Mouse (Mus musculus) CH12.LX (cell line): ENCODE measurements around the gene Acss2. TPM values are rescaled to one million over a fixed set of nuclear protein-coding genes. Genes with fewer than 3 reads are reported as not detected.

Experiments used
- DNase-seq: peaks from one replicate; pipeline ENCODE4 v3.0.0-alpha.2; 2013; ENCODE audit errors: extremely low read depth
- H3K27ac ChIP-seq: 2 replicates; pipeline ENCODE4 v1.5.1; 2012; ENCODE audit warnings: low read depth, mild to moderate bottlenecking, control low read depth, moderate library complexity; ENCODE audit not compliant: insufficient read depth
- H3K27me3 ChIP-seq: replicated peaks from 2 replicates; pipeline ENCODE3; 2012; ENCODE audit warnings: inconsistent platforms
- H3K36me3 ChIP-seq, 2 experiments: replicated peaks in 1 of 2; 2 replicates each; pipeline versions ENCODE3 to v1.6.1; 2012; ENCODE audit warnings: inconsistent platforms in 1 of 2, low read length in 1 of 2, mild to moderate bottlenecking in 1 of 2, mixed read lengths in 1 of 2, moderate library complexity in 1 of 2; ENCODE audit not compliant: control insufficient read depth in 1 of 2, insufficient read depth in 1 of 2
- H3K4me1 ChIP-seq, 2 experiments: 2 replicates each; pipeline ENCODE4 v1.6.1; 2012; ENCODE audit warnings: inconsistent platforms in 1 of 2, moderate library complexity in 1 of 2; ENCODE audit not compliant: insufficient read depth in 2 of 2, control insufficient read depth in 1 of 2
- H3K4me2 ChIP-seq: 2 replicates; pipeline ENCODE4 v1.6.1; 2012; ENCODE audit warnings: low read depth, mild to moderate bottlenecking, control low read depth; ENCODE audit not compliant: poor library complexity, insufficient read depth, severe bottlenecking
- H3K4me3 ChIP-seq, 3 experiments: fragments of 150-350 bp in 1 of 3; sonication (generic) in 1 of 3; replicated peaks in 1 of 3; 2 replicates each; pipeline versions ENCODE3 to v1.5.1; 2011 to 2012; ENCODE audit warnings: low read depth in 2 of 3, low read length in 2 of 3, mild to moderate bottlenecking in 2 of 3, moderate library complexity in 2 of 3, control low read depth in 1 of 3, improper control_type of control experiment in 1 of 3, inconsistent platforms in 1 of 3, mixed read lengths in 1 of 3; ENCODE audit not compliant: poor library complexity in 1 of 3
- H3K79me2 ChIP-seq: replicated peaks from 2 replicates; pipeline ENCODE4 v1.6.1; 2012; ENCODE audit warnings: mild to moderate bottlenecking, moderate library complexity; ENCODE audit not compliant: control insufficient read depth, poor library complexity, insufficient read depth, severe bottlenecking; ENCODE audit errors: extremely low read depth
- H3K9ac ChIP-seq: 2 replicates; pipeline ENCODE4 v1.6.1; 2012; ENCODE audit warnings: low read depth, mild to moderate bottlenecking, control low read depth, moderate library complexity; ENCODE audit not compliant: insufficient read depth
- H3K9me3 ChIP-seq: replicated peaks from 2 replicates; pipeline ENCODE3; 2012; ENCODE audit warnings: low read length, inconsistent platforms, mixed read lengths
- BHLHE40 ChIP-seq: IDR thresholded peaks from 2 replicates; pipeline ENCODE4 v1.6.1; 2011; ENCODE audit warnings: mild to moderate bottlenecking, low read depth, low read length, improper control_type of control experiment
- CHD1 ChIP-seq: IDR thresholded peaks from 2 replicates; pipeline ENCODE4 v1.6.1; 2012; ENCODE audit warnings: low read depth, low read length, improper control_type of control experiment, inconsistent platforms
- CHD2 ChIP-seq: IDR thresholded peaks from 2 replicates; pipeline ENCODE4 v1.6.1; 2011; ENCODE audit warnings: low read length, improper control_type of control experiment
- CTCF ChIP-seq, 2 experiments: IDR thresholded peaks in 1 of 2; conservative IDR thresholded peaks in 1 of 2; 2 replicates each; pipeline ENCODE4 v1.5.1; 2011 to 2012; ENCODE audit warnings: low read depth in 2 of 2, low read length in 2 of 2, improper control_type of control experiment in 1 of 2, inconsistent platforms in 1 of 2, mild to moderate bottlenecking in 1 of 2, moderate library complexity in 1 of 2
- ETS1 ChIP-seq: conservative IDR thresholded peaks from 2 replicates; pipeline ENCODE4 v1.6.1; 2012; ENCODE audit warnings: low read depth, mild to moderate bottlenecking, inconsistent platforms, low read length, improper control_type of control experiment, moderate library complexity
- GABPA ChIP-seq: IDR thresholded peaks from 2 replicates; pipeline ENCODE4 v1.6.1; 2012; ENCODE audit warnings: low read depth, low read length, improper control_type of control experiment, inconsistent platforms; ENCODE audit not compliant: insufficient replicate concordance
- IRF4 ChIP-seq: IDR thresholded peaks from 2 replicates; pipeline ENCODE4 v1.6.1; 2014; ENCODE audit warnings: low read depth, mild to moderate bottlenecking, inconsistent platforms, low read length, improper control_type of control experiment
- JUND ChIP-seq: conservative IDR thresholded peaks from 2 replicates; pipeline ENCODE4 v1.6.1; 2011; ENCODE audit warnings: low read depth, low read length, improper control_type of control experiment
- KAT2A ChIP-seq: IDR thresholded peaks from 2 replicates; pipeline ENCODE4 v1.6.1; 2012; ENCODE audit warnings: low read length, improper control_type of control experiment, inconsistent platforms; ENCODE audit not compliant: insufficient replicate concordance
- MAFK ChIP-seq: IDR thresholded peaks from 2 replicates; pipeline ENCODE4 v1.6.1; 2011; ENCODE audit warnings: low read length, improper control_type of control experiment; ENCODE audit not compliant: insufficient replicate concordance
- MAX ChIP-seq: IDR thresholded peaks from 2 replicates; pipeline ENCODE4 v1.6.1; 2011; ENCODE audit warnings: low read length, improper control_type of control experiment
- MAZ ChIP-seq: IDR thresholded peaks from 2 replicates; pipeline ENCODE4 v1.6.1; 2012; ENCODE audit warnings: low read depth, mild to moderate bottlenecking, inconsistent platforms, low read length, improper control_type of control experiment, moderate library complexity
- MEF2A ChIP-seq: IDR thresholded peaks from 2 replicates; pipeline ENCODE4 v1.6.1; 2014; ENCODE audit warnings: low read depth, mild to moderate bottlenecking, inconsistent platforms, low read length, improper control_type of control experiment, borderline replicate concordance
- MXI1 ChIP-seq: IDR thresholded peaks from 2 replicates; pipeline ENCODE4 v1.6.1; 2011; ENCODE audit warnings: mild to moderate bottlenecking, low read depth, low read length, improper control_type of control experiment
- MYC ChIP-seq: IDR thresholded peaks from 2 replicates; pipeline ENCODE4 v1.6.1; 2011; ENCODE audit warnings: low read depth, mild to moderate bottlenecking, improper control_type of control experiment, low read length
- NELFE ChIP-seq: IDR thresholded peaks from 2 replicates; pipeline ENCODE4 v1.6.1; 2011; ENCODE audit warnings: low read depth, low read length, improper control_type of control experiment
- NRF1 ChIP-seq: IDR thresholded peaks from 2 replicates; pipeline ENCODE4 v1.6.1; 2014; ENCODE audit warnings: low read depth, mild to moderate bottlenecking, inconsistent platforms, low read length, improper control_type of control experiment, moderate library complexity
- POLR2AphosphoS2 ChIP-seq: IDR thresholded peaks from 2 replicates; pipeline ENCODE4 v1.6.1; 2011; ENCODE audit warnings: low read depth, low read length, improper control_type of control experiment
- RAD21 ChIP-seq: IDR thresholded peaks from 2 replicates; pipeline ENCODE4 v1.6.1; 2011; ENCODE audit warnings: low read depth, mild to moderate bottlenecking, low read length, improper control_type of control experiment, moderate library complexity
- RCOR1 ChIP-seq: conservative IDR thresholded peaks from 2 replicates; pipeline ENCODE4 v1.6.1; 2012; ENCODE audit warnings: low read depth, mild to moderate bottlenecking, inconsistent platforms, low read length, improper control_type of control experiment
- SMC3 ChIP-seq: IDR thresholded peaks from 2 replicates; pipeline ENCODE4 v1.6.1; 2011; ENCODE audit warnings: low read depth, low read length, improper control_type of control experiment
- UBTF ChIP-seq: IDR thresholded peaks from 2 replicates; pipeline ENCODE4 v1.6.1; 2012; ENCODE audit warnings: low read depth, mild to moderate bottlenecking, inconsistent platforms, low read length, improper control_type of control experiment, moderate library complexity
- USF1 ChIP-seq: IDR thresholded peaks from 2 replicates; pipeline ENCODE4 v1.6.1; 2014; ENCODE audit warnings: low read depth, mild to moderate bottlenecking, inconsistent platforms, low read length, improper control_type of control experiment
- ZC3H11A ChIP-seq: IDR thresholded peaks from 2 replicates; pipeline ENCODE4 v1.6.1; 2012; ENCODE audit warnings: low read depth, mild to moderate bottlenecking, inconsistent platforms, low read length, improper control_type of control experiment
- ZMIZ1 ChIP-seq: IDR thresholded peaks from 2 replicates; pipeline ENCODE4 v1.6.1; 2012; ENCODE audit warnings: low read depth, mild to moderate bottlenecking, inconsistent platforms, low read length, improper control_type of control experiment
- ZNF384 ChIP-seq: IDR thresholded peaks from 2 replicates; pipeline ENCODE4 v1.6.1; 2012; ENCODE audit warnings: low read depth, low read length, improper control_type of control experiment, inconsistent platforms
- dilution Hi-C: fragments of 300-500 bp; cut with MboI; formaldehyde crosslinking; loops from 2 replicates; pipeline ENCODE4 v1.14.3; 2020; ENCODE audit warnings: low sequenced_read_pairs; ENCODE audit not compliant: extremely low pct_unique_long_range_greater_than_20kb, extremely low pct_ligation_motif_present
- in situ Hi-C: fragments of 300-500 bp; cut with MboI; formaldehyde crosslinking; loops from 3 replicates; pipeline ENCODE4 v1.14.3; 2019; ENCODE audit warnings: low sequenced_read_pairs, low pct_ligation_motif_present, low pct_unique_long_range_greater_than_20kb, mixed read lengths
- polyA plus RNA-seq: library from polyadenylated mRNA; unstranded; fragments of >175 nt; gene quantifications from 2 replicates; pipeline ENCODE4 v1.2.1, GENCODE M21; 2012; ENCODE audit warnings: low read depth; ENCODE audit not compliant: insufficient read length
- total RNA-seq, 2 experiments: library from RNA; depleted of rRNA; stranded (reverse); fragments of 300-350 nt in 1 of 2; fragments of >200 nt in 1 of 2; gene quantifications; 2 replicates each; pipeline ENCODE4 v1.2.3; 2012 to 2014

Gene Acss2
- total and polyA plus RNA-seq, 3 experiments, result 3.4 to 11.0 (median 10.0) TPM

GRCm38 (mm10) chr2:155623996-155624395 lies 106.2 kb downstream of the Acss2 start:
- H3K27ac ChIP-seq, result no peak overlapping the region
- no peak for DNase-seq
- H3K4me3 ChIP-seq, result no peak overlapping the region
- H3K4me2 ChIP-seq, result no peak overlapping the region
- H3K4me1 ChIP-seq, result peaks cover 2 to 3% of the 10 kb centered on the region in 2 experiments; a peak in 2 of 4 replicates
- H3K27me3 ChIP-seq, result peaks cover 25% of the 10 kb centered on the region
- H3K9ac ChIP-seq, result no peak overlapping the region
- no peaks in the 10 kb centered on the region for H3K79me2 ChIP-seq
- TF ChIP-seq UBTF (no peak), ZNF384 (no peak), GABPA (no peak), CHD2 (no peak), MXI1 (no peak), NRF1 (no peak), POLR2AphosphoS2 (no peak), SMC3 (no peak), MAFK (no peak), USF1 (no peak), BHLHE40 (no peak), NELFE (no peak)
- no peaks in the 10 kb centered on the region for H3K9me3 ChIP-seq
- in situ Hi-C loops (loop anchor here (5.0 kb wide), 1 partner anchor 37 kb away; no protein-coding TSS in a partner anchor), dilution Hi-C loops (no loop called here)
- H3K36me3 ChIP-seq, result peaks cover 0 to 6% of the 10 kb centered on the region in 2 experiments

DNA sequence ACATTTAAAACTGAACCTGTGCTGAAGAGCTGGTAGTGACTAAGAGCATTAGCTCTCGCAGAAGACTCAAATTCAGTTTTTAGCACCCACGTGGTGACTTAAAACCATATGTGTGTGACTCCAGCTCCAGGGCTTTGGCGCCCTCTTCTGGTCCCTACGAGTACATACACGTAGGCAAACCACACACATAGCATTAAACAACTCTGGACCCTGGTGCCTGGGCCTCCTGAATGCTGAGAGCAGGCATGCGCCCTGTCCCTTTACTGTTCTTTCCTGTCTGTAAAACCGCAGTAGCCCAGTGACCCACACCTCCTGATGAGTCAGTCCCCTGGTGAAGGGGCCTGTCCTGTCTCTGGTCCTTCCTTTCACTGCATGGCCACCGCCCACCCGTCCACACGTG lies 107.0 kb downstream of the Acss2 start:
- H3K9ac ChIP-seq, result no peak overlapping the region

More for the DNA sequence above, 107.0 kb downstream of the Acss2 start:
- Histone ChIP-seq H3K9me3 (no peaks in the 10 kb centered on the region), H3K27ac (no peak overlapping the region), H3K79me2 (no peaks in the 10 kb centered on the region), H3K4me1 (0 out of 4 replicates have a peak, but pooled peaks cover 0 to 2% of the 10 kb centered on the region in 2 experiments), H3K27me3 (peaks cover 25% of the 10 kb centered on the region), H3K36me3 (peaks cover 0 to 13% of the 10 kb centered on the region in 2 experiments), H3K4me2 (no peak overlapping the region), H3K4me3 (no peak overlapping the region)
- TF ChIP-seq ZC3H11A (peak; percentile 20; the same call in 1 of the 2 replicates), BHLHE40 (no peak), GABPA (no peak), MEF2A (0 out of 2 replicates have a peak, but pooled peaks have one; percentile 17), MXI1 (peak; percentile 90), RAD21 (peak; percentile 92), JUND (0 out of 2 replicates have a peak, but pooled peaks have one; percentile 19), MYC (peak; percentile 99), MAX (peak; percentile 96), CTCF (conservative IDR thresholded peaks at IDR 0.05 in 1 of 2, IDR thresholded peaks at IDR 0.05 in 1 of 2; ENCODE audit: low read depth in 2 of 2, low read length in 2 of 2) (peak; percentile 75 to 95), ETS1 (no peak), MAZ (no peak), RCOR1 (no peak), SMC3 (peak; percentile 85), CHD1 (no peak), KAT2A (no peak), USF1 (peak; percentile 39), ZMIZ1 (no peak), MAFK (no peak), IRF4 (no peak)
- peak; percentile 84 for DNase-seq
- dilution Hi-C loops, result no loop called here
- in situ Hi-C loops, result loop anchor here (5.0 kb wide), 1 partner anchor 37 kb away; no protein-coding TSS in a partner anchor
